8 mouse cellular contexts compared by ENCODE assay signal in the genomic region with DNA sequence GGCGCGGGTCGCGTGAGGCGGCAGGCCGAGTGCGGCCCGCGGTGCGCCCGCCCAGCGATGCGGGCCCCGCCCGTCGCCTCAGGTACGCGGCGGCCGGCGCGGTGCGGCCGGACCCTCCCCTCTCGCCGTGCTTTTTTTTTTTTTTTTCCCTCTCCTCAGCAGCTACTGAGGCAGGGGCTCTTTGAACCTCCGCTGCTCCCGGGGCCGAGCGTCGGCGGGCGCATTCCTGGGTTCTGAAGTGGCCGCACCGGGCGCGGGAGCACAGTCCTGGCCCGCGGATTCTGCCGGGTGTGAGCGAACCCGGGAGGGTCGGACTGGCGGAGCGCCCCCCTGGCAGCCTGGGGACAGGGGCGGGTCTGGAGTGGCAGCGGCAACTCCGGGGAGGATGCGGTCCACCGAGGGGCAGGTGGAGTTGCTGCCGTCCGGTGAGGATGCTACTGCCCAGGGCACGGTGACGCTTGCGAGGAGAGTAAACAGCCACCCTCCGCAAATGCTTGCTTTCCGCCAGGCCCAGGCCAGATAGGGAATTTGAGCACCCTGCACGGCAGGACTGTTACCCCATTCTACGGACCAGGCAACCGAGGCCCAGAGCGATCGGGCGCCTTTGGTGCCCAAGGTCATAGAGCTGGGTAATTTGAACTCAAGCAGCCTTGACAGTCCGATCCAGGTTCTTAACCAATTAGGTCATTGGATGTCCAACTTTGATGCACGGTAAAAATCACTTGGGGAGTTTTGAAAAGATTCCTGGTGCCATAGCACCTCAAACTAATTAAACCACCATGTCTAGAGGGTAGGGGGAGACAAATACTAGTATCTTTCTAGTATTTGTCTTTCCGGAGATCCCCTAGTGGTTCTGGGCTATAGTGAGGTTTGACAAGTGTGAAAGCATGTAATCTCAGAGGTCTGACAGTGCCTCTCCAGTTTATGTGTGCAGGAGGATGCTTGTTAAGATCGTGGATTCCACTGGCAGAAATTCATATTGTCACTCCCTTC. TPM values are rescaled to one million over a fixed set of nuclear protein-coding genes. Genes with fewer than 3 reads are reported as not detected.
DNase-seq lines count a peak whose midpoint lies in the region; ATAC-seq and TF ChIP-seq lines count a peak whose summit lies in the region.

No protein-coding gene starts in this region.

- H3K4me2 ChIP-seq in heart, postnatal 0 days (ENCODE audit: low read depth, low read length), result peak overlapping the region; percentile 86

- peak overlapping the region; percentile 65; the same call in 1 of the 2 replicates for H3K27ac ChIP-seq in MEL (ENCODE audit: control insufficient read depth, low read depth, low read length)
- H3K27ac ChIP-seq in heart, postnatal 0 days (ENCODE audit: low read depth), result peak overlapping the region; percentile 86

- TF ChIP-seq EP300 in MEL (IDR thresholded peaks at IDR 0.05; ENCODE audit: low read depth in 1 of 2, low read length in 2 of 2), result no peak
- TF ChIP-seq EP300 in heart, postnatal 0 days (IDR thresholded peaks at IDR 0.05; ENCODE audit: low read depth), result no peak

- H3K4me3 ChIP-seq in MEL (ENCODE audit: control insufficient read depth in 1 of 2, insufficient read depth in 1 of 2, low read depth in 2 of 2, low read length in 2 of 2), result peak overlapping the region; percentile 85 to 91
- peak overlapping the region; percentile 93 for H3K4me3 ChIP-seq in heart, postnatal 0 days (ENCODE audit: low read depth, low read length)

- peak in 1 of 3 experiments; percentile 5; a peak in 1 of 6 replicates for TF ChIP-seq CTCF in MEL (IDR thresholded peaks at IDR 0.05 in 2 of 3, conservative IDR thresholded peaks at IDR 0.05 in 1 of 3; ENCODE audit: control insufficient read depth in 1 of 3, insufficient read depth in 1 of 3, low read depth in 2 of 3, low read length in 3 of 3, poor library complexity in 1 of 3, severe bottlenecking in 1 of 3)
- TF ChIP-seq CTCF in brain, embryonic 14.5 days (IDR thresholded peaks at IDR 0.05; ENCODE audit: borderline replicate concordance, extremely low read depth, insufficient read depth, insufficient read length), result no peak
- TF ChIP-seq CTCF in heart, postnatal 0 days (IDR thresholded peaks at IDR 0.05; ENCODE audit: low read depth), result no peak

- peaks cover 31% of the 10 kb centered on the region for H3K79me2 ChIP-seq in MEL (ENCODE audit: control insufficient read depth, insufficient read depth, low read length, poor library complexity)

- no peaks in the 10 kb centered on the region; a peak in 2 of 4 replicates for H3K27me3 ChIP-seq in MEL (ENCODE audit: control insufficient read depth in 1 of 2, insufficient read depth in 2 of 2, low read length in 2 of 2)
- H3K27me3 ChIP-seq in heart, postnatal 0 days (ENCODE audit: control insufficient read depth, insufficient read depth, low read length), result no peaks in the 10 kb centered on the region

- DNase-seq in MEL (ENCODE audit: low read depth, low spot score), result peak; percentile 50
- DNase-seq in brain, embryonic 14.5 days (ENCODE audit: low read depth), result peak; percentile 10
- DNase-seq in heart, postnatal 0 days (ENCODE audit: low spot score), result peak; percentile 7
- peak; percentile 30 to 31 for DNase-seq in layer of hippocampus, postnatal 36 days
- DNase-seq in right cerebral cortex, postnatal 25 days, result peak; percentile 52
- peak; percentile 38 for DNase-seq in urinary bladder, postnatal 25 days (ENCODE audit: low spot score)

- peak overlapping the region; percentile 98 for H3K9ac ChIP-seq in MEL (ENCODE audit: control insufficient read depth, low read depth, low read length, poor library complexity, severe bottlenecking)
- peak overlapping the region; percentile 90 for H3K9ac ChIP-seq in heart, postnatal 0 days (replicated peaks; ENCODE audit: low read depth, low read length)

- H3K36me3 ChIP-seq in MEL (ENCODE audit: control insufficient read depth in 1 of 2, insufficient read depth in 2 of 2, low read length in 2 of 2), result peaks cover 0 to 44% of the 10 kb centered on the region in 2 experiments; a peak in 2 of 4 replicates
- H3K36me3 ChIP-seq in heart, postnatal 0 days (replicated peaks; ENCODE audit: control insufficient read depth, insufficient read depth, low read length), result no peaks in the 10 kb centered on the region

- WGBS in heart, postnatal 0 days, result 2% methylated on average over 50 of the region's 67 CpGs

- TF ChIP-seq RAD21 in MEL (IDR thresholded peaks at IDR 0.05; ENCODE audit: low read depth, low read length), result no peak

- no peak; a peak in 1 of 4 replicates for TF ChIP-seq POLR2A in MEL (IDR thresholded peaks at IDR 0.05; ENCODE audit: control insufficient read depth in 1 of 2, insufficient read depth in 1 of 2, low read depth in 1 of 2, low read length in 2 of 2, poor library complexity in 1 of 2)
- no peak for TF ChIP-seq POLR2A in brain, embryonic 14.5 days (IDR thresholded peaks at IDR 0.05; ENCODE audit: borderline replicate concordance, extremely low read depth, insufficient read depth, insufficient read length, poor library complexity, severe bottlenecking)

- ATAC-seq in erythroblast, adult 5-6 weeks (replicated peaks; ENCODE audit: low FRiP score, poor library complexity, severe bottlenecking), result peak; percentile 60
- peak; percentile 26 for ATAC-seq in heart, postnatal 0 days (ENCODE audit: insufficient read depth, low read depth)
- ATAC-seq in megakaryocyte progenitor cell, adult 5-6 weeks (replicated peaks; ENCODE audit: poor library complexity), result peak; percentile 5; the same call in 1 of the 2 replicates

- peaks cover 22 to 23% of the 10 kb centered on the region in 2 experiments for H3K4me1 ChIP-seq in MEL (ENCODE audit: control insufficient read depth in 1 of 2, insufficient read depth in 2 of 2, low read length in 2 of 2)
- peaks cover 21% of the 10 kb centered on the region; the same call in 1 of the 2 replicates for H3K4me1 ChIP-seq in heart, postnatal 0 days (ENCODE audit: control insufficient read depth, insufficient read depth)

- no peaks in the 10 kb centered on the region for H3K9me3 ChIP-seq in MEL (replicated peaks; ENCODE audit: insufficient read depth, low read length)
- H3K9me3 ChIP-seq in heart, postnatal 0 days (replicated peaks; ENCODE audit: control insufficient read depth, low read length), result no peaks in the 10 kb centered on the region

TF ChIP-seq in MEL, 35 proteins besides CTCF, POLR2A, EP300 and RAD21 (continues in another document):
- no peak for TF ChIP-seq JUND (IDR thresholded peaks at IDR 0.05; ENCODE audit: low read depth, low read length)
- no peak for TF ChIP-seq MEF2A (IDR thresholded peaks at IDR 0.05; ENCODE audit: extremely low read depth, insufficient replicate concordance, low read depth, low read length, poor library complexity, severe bottlenecking)
- TF ChIP-seq KAT2A (conservative IDR thresholded peaks at IDR 0.05; ENCODE audit: low read depth, low read length), result no peak
- no peak for TF ChIP-seq GABPA (IDR thresholded peaks at IDR 0.05; ENCODE audit: low read depth, low read length)
- 0 out of 2 replicates have a peak, but pooled peaks have one; percentile 42 for TF ChIP-seq CHD1 (IDR thresholded peaks at IDR 0.05; ENCODE audit: low read depth, low read length)
- TF ChIP-seq POLR2AphosphoS2 (IDR thresholded peaks at IDR 0.05; ENCODE audit: low read length), result 0 out of 2 replicates have a peak, but pooled peaks have one; percentile 6
- no peak for TF ChIP-seq HCFC1 (IDR thresholded peaks at IDR 0.05; ENCODE audit: low read depth, low read length)
- no peak for TF ChIP-seq TAL1 (IDR thresholded peaks at IDR 0.05; ENCODE audit: low read length)
- no peak; the same call in 1 of the 2 replicates for TF ChIP-seq SIN3A (IDR thresholded peaks at IDR 0.05; ENCODE audit: low read length)
- TF ChIP-seq NELFE (IDR thresholded peaks at IDR 0.05; ENCODE audit: low read depth, low read length), result no peak
- peak; percentile 7; the same call in 1 of the 2 replicates for TF ChIP-seq MAX (IDR thresholded peaks at IDR 0.05; ENCODE audit: low read length)
- no peak for TF ChIP-seq SMC3 (IDR thresholded peaks at IDR 0.05; ENCODE audit: low read depth, low read length)
- 0 out of 2 replicates have a peak, but pooled peaks have one; percentile 6 for TF ChIP-seq MAZ (IDR thresholded peaks at IDR 0.05; ENCODE audit: low read depth, low read length)
- TF ChIP-seq ZNF384 (IDR thresholded peaks at IDR 0.05; ENCODE audit: low read depth, low read length), result peak; percentile 62
- no peak for TF ChIP-seq BHLHE40 (IDR thresholded peaks at IDR 0.05; ENCODE audit: borderline replicate concordance, low read depth, low read length)
- TF ChIP-seq GATA1 (IDR thresholded peaks at IDR 0.05; ENCODE audit: low read depth, low read length), result no peak
- no peak for TF ChIP-seq POLR2AphosphoS5 (IDR thresholded peaks at IDR 0.05; ENCODE audit: borderline replicate concordance, low read depth, low read length)

RNA-seq across cellular contexts. Expression of a gene that starts 0.7 kb away (rescaled TPM):
- total RNA-seq in MEL (2012; rRNA removed), result 15.0 and 15.6 TPM in 2 replicates
- 100 to 1,000 TPM in 1 of 2 experiments, 10 to 100 TPM in 1; 20.7 to 122 TPM for polyA plus RNA-seq in MEL (2012; ENCODE audit: insufficient read depth in 1 of 2, insufficient read length in 2 of 2, low read depth in 1 of 2, low replicate concordance in 2 of 2, missing spikeins in 1 of 2)
- polyA plus RNA-seq in brain, embryonic 14.5 days (2012; rRNA removed), result 37.7 and 44.4 TPM in 2 replicates
- 6.5 and 18.8 TPM in 2 replicates for total RNA-seq in erythroblast, adult 5-6 weeks (2015; ENCODE audit: low replicate concordance)
- 15.3 and 17.2 TPM in 2 replicates for total RNA-seq in erythroblast, adult 5-6 weeks (2017; ENCODE audit: low replicate concordance)
- total RNA-seq in heart, postnatal 0 days (2014; rRNA removed; ENCODE audit: low replicate concordance), result 22.9 and 23.8 TPM in 2 replicates
- polyA plus RNA-seq in heart, postnatal 0 days (2015; fragmentation: Nextera tagmentation; extraction: Ambion mirVana), result 5.9 and 7.1 TPM in 2 replicates
- total RNA-seq in layer of hippocampus, postnatal 36 days (2021), result 10 to 100 TPM; 96.9 to 98.7 TPM
- total RNA-seq in megakaryocyte progenitor cell, adult 5-6 weeks (2015), result 37.8 and 40.9 TPM in 2 replicates
- 22.2 and 30.4 TPM in 2 replicates for total RNA-seq in megakaryocyte progenitor cell, adult 5-6 weeks (2017)

RNA-seq across cellular contexts. Expression of a gene that starts 34.9 kb away (rescaled TPM):
- total RNA-seq in MEL (2012; rRNA removed), result not detected in 2 replicates
- polyA plus RNA-seq in MEL (2012; ENCODE audit: insufficient read depth in 1 of 2, insufficient read length in 2 of 2, low read depth in 1 of 2, low replicate concordance in 2 of 2, missing spikeins in 1 of 2), result under 1 TPM in 1 of 2 experiments, not detected in 1; 0.06 TPM
- 496 and 652 TPM in 2 replicates for polyA plus RNA-seq in brain, embryonic 14.5 days (2012; rRNA removed)
- total RNA-seq in erythroblast, adult 5-6 weeks (2015; ENCODE audit: low replicate concordance), result not detected in 2 replicates
- 0.42 TPM in 1 of 2 replicates, not detected in the other for total RNA-seq in erythroblast, adult 5-6 weeks (2017; ENCODE audit: low replicate concordance)
- total RNA-seq in heart, postnatal 0 days (2014; rRNA removed; ENCODE audit: low replicate concordance), result 0.58 and 0.76 TPM in 2 replicates
- 0.18 and 0.71 TPM in 2 replicates for polyA plus RNA-seq in heart, postnatal 0 days (2015; fragmentation: Nextera tagmentation; extraction: Ambion mirVana)
- 100 to 1,000 TPM; 527 to 578 TPM for total RNA-seq in layer of hippocampus, postnatal 36 days (2021)
- 0.17 and 0.24 TPM in 2 replicates for total RNA-seq in megakaryocyte progenitor cell, adult 5-6 weeks (2015)
- 0.03 and 0.17 TPM in 2 replicates for total RNA-seq in megakaryocyte progenitor cell, adult 5-6 weeks (2017)

Comparison
In these comparisons a context has a peak if more than half of its experiments do, and no peak if none do; other contexts are left out.
1. Peak in every context shown above with its lines: DNase-seq, ATAC-seq, H3K4me3 ChIP-seq and H3K27ac ChIP-seq.
2. ATAC-seq: peak in every context shown above with its lines; median percentile 60 in erythroblast, adult 5-6 weeks; 26 in heart, postnatal 0 days; 5 in megakaryocyte progenitor cell, adult 5-6 weeks.
3. RNA of a gene that starts 34.9 kb away (total RNA-seq): 527 to 578 TPM in layer of hippocampus, postnatal 36 days; 0.58 to 0.76 TPM in heart, postnatal 0 days, 0.03 to 0.24 TPM in megakaryocyte progenitor cell, adult 5-6 weeks, not detected in MEL and 0.42 TPM in erythroblast, adult 5-6 weeks; every median in the first group is over 100 times any median in the second.